Mouse (Mus musculus) right cerebral cortex, adult 2 months (tissue): Measurements from ENCODE around the gene Col9a2.

ENCODE experiments used
- DNase-seq, 2 experiments: peaks; one replicate each; pipeline ENCODE4 v3.0.0; 2021 to 2022; ENCODE audit warnings: low spot score in 2 of 2

The Col9a2 gene

DNA sequence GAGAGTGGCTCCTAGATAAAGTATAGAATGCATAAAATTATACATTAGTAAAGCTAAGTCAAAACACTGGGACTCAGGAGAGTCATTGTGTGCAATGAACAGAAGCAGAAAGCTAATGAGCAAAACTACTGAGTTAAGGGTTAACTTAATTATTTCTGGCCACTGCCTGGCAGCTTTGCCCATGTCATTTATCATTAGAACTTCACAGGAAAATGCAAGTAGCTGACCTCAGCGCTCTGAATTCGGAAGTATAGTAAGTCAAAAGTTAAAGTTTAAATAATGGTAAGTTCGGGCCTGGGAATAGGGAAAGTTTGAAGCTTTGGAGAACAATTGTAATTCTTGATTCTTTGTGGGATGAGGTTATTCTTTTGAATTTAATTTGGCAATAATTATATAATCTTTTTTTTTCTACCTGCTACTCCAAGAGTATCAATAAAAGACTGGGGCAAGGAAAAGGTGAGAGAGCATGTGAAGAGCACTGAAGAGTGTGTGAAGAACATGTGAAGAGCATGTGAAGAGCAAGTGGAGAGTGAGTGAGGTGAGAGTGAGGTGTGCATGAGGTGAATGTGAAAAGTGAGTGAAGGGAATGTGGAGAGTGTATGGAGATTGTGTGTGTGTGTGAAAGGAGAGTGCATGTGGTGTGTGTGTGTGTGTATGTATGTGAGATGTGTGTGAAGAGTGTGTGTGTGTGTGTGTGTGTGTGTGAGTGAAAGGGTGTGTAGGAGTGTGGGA, 38.9 kb downstream of the Col9a2 start:
- DNase-seq, result no peak

DNA sequence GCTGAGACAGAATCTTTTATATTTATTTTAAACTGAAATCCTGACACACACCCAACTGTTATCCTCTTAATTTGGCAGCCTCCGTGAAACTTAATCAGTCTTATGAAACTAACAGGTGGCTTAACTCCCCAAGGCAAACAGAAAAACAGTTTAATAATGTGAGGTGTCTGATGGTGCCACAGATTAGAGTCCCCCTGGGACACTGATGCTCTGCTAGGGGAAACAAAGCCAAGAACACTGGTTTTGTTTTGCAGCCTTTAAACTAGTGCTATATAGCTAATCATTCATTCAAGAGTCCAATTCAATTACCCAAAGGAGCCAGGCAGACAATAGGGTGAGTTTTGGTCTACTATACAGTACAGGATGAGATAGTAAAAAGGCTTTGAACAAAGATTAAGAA, 41.2 kb downstream of the Col9a2 start:
- DNase-seq, result no peak

DNA sequence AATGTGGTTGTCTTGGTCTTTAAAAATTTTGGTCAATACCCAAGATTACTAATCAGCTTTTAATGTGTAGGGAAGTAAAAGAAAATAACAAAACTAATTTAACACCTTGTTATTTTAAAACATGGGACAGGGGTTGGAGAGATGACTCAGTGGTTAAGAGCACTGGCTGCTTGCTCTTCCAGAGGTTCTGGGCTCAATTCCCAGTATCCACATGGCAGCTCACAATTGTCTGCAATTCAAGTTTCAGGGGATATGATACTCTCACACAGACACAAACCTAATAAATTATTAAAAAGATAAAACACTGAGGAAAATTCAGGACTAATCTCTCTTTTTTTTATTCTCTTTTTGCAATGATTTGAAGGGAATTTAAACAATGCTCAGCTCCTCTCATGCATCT, 45.3 kb downstream of the Col9a2 start:
- no peak for DNase-seq

DNA sequence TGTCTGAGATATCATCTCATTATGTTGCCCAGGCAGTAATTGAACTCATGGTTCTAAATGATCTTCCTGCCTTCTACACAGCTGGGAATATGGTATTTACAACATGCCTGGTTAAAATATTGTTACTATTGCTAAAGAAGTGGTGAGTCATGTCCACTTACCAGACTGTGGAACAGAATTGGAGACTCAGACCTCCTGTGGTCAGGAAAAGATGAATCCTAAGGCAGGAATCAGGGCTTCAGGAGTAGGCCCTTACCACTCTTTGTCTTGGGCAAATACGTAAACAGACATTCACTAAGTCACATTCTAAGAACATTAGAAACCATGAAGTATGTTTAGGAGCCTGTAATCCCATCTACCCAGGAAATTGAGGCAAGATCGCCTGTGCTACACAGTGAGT, 49.5 kb downstream of the Col9a2 start:
- DNase-seq, result no peak

DNA sequence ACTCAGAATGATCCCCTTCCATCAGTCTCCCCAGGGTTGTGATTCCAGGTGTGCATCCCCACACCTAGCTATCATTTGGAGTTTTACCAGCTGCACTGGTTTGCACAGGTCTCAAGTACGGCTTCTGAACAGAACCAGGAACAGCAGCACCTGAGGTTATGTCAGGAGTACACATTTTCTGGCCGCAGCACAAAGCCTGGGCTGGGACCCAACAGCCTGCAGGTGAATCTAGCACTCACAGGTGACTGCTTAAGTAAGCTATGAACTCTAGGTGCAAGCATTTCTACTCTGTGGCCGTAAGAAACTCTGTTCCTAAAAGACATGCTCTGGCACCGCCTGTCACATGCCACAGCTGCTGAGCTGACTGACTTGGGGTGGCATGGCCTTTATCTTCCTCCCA, 51.0 kb downstream of the Col9a2 start:
- DNase-seq, result no peak

DNA sequence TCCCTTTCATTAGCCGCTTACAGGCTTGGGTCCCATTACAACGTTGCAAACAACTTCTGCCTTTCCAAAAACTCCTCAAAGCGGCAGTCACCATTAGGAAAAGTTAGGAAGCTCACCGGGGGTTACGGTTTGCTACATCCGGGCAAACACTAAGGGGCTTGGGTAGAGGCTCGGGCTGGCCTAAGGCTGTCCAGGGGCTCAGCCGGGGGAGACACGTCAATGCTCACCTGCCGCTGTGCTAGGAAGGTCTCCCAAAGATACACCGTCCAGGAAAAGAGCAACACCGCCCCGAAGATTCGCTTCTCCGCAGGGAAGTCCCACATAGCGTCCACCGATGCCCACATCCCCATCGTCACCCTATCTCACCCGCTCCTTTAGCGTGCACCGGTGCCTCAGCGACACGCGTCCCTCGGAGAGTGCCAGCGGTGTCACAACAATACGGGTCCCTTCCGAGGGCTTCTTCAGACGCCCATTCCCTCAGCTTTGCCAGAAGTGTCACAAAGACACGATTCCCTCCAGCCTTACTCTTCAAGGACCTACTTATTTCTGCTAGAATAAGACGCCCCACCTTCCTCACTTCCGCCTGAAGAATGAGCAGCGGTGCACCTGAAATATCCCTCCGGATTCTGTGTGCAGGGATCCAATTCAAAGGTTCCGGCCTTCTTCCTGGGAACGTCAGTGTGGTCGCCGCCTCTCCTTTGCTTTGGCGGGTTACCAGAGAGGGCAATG, 58.6 kb downstream of the Col9a2 start, which contains the start of gene Zmpste24:
TSS of gene Zmpste24 (minus strand) at position 592 of the 729 bp plus-strand sequence.
- peak; percentile 93 for DNase-seq

DNA sequence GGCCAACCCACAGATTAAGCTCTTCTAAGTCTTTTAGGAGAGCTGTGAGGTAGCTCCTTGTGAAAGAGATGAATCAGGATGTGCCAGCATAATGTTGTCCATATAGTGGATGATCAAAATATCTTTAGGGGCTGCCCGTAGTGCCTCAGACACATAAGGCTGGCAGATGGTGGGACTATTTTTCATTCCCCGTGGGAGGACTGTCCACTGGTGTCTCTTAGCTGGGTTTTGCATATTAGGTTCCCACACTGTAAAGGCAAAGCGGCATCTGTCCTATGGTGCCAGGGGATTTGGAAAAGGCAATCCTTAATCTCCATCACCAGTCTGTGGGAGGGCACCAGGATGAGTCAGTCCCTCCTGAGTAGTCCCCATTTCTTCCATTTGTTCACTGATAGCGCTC, 64.1 kb downstream of the Col9a2 start:
- peak; percentile 69 to 73 for DNase-seq
